Mouse (Mus musculus) adrenal gland, postnatal 14 days (tissue): Measurements from ENCODE around the gene Tmed1. TPM values are rescaled to one million over a fixed set of nuclear protein-coding genes. Genes with fewer than 3 reads are reported as not detected.
A peak's percentile ranks its signal among the peaks of the same experiment; 100 is the strongest.
"Not testable (repeated sequence)": the region's sequence is repeated elsewhere in the genome, so short reads cannot be mapped to it uniquely, and the experiment has no call there.

Experiments
- DNase-seq: peaks from one replicate; pipeline ENCODE4 v3.0.0; 2021; ENCODE audit warnings: mixed read lengths
- microRNA-seq, 2 experiments: library from miRNA; unstranded; fragments of <30 nt; microRNA quantifications; one replicate each; pipeline ENCODE4 v1.2.0; 2021
- total RNA-seq: library from RNA; stranded (reverse); gene quantifications from 2 replicates; pipeline ENCODE4 v1.2.3, GENCODE M21; 2021

Tmed1 gene
- total RNA-seq, 1 experiment from 2014 or later = 26.3 TPM

DNA sequence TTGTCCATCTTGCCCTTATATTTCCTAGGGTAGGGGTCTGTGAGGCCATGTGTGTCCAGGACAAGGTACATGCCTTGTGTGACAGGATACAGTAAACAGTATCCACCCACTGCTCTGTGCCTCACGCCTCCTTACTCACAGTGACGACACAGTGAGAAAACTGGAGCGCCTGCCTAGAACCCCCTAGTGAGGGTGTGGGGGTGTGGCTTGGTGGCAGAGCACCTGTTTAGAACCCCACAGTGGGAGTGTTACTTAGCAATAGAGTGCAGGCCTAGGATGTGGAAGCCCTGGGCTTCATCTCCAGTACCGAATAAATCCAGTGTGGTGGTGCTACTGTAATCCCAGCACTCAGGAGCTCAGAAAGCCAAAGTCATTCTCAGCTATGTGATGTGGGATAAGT lies 37.1 kb downstream of the Tmed1 start:
- DNase-seq = no peak

DNA sequence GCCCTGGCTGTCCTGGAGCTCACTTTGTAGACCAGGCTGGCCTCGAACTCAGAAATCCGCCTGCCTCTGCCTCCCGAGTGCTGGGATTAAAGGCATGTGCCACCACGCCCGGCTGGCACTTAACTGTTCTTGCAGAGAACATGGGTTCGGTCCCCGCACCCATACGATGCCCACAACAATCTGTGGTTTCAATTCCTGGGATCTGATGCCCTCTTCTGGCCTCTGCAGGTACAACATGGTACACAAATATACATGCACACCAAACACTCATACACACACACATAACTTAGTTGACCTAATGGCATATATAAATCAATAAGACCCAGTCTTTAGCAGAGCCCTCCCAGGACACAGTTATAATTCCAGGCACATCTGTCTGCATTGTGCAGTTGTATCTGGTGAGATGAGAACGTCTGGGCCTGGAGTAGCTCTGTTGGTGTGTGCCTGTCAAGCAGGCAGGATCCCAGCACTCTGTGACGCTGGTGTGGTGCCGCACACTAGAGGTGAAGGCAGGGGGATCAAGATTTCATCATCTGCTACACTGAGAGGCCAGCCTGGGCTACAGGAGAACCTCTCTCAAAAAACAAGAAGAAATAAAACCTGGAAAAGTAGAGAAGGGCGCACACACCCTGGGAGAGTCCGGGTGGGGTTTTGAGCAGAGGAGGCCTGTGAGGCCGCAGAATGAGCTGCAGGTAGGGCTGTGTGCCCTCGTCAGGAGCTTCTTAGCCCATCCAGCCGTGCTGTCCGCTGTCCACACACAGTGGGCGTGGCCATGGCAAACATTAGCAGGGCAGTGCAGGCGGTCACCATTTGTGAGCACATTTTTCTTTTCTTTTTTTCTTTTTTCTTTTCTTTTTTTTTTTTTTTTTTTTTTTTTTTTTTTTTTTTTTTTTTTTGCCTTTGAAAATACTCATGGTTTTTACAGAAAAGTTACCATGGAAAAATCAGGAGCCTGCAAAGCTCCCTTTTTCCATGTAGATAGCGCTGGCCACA lies 40.7 kb downstream of the Tmed1 start:
- DNase-seq = peak; percentile 72

GRCm38 (mm10) chr9:21464565-21464928 lies 45.5 kb downstream of the Tmed1 start:
- not testable (repeated sequence) for DNase-seq

DNA sequence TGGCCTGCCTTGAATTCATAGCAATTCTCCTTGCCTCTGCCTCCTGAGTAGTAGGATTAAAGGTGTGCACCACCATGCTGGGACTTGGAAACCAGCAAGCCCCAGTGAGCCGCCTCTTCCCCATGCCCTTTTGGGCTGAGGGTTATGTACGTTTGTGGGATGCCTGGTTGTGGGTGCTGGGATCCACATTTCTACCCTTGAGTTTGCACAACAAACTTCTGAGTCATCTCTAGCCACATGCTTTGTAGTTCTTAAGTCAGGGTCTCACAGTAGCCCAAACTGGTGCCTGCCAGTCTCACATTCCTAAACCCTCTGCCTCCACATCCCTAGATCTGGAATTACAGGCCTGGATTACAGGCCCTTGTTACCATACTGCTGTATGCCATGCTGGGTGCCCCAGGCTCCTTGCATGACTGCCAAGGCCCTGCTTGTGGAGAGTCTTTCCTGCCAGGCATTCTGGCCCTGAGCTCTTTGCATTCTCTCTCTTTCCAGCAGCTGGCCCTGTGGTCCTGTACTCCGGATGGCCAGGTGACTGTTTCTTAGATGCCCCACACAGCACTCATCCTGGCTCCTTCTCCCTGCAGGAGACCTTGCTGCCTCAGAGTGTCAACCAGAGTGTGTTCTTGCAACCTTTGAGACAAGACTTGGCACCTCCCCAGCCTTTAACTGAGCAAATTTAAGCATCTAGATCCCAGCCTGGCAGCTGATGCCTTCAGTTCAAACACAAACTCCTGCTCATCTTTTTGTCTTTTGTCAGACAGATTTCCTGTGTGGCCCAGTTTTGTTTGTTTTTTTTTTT lies 46.1 kb downstream of the Tmed1 start:
- peak; percentile 33 for DNase-seq

- peak; percentile 89 for DNase-seq
Observed at GRCm38 (mm10) chr9:21463138-21463590, 46.9 kb downstream of the Tmed1 start.

- no peak for DNase-seq
Observed at GRCm38 (mm10) chr9:21460400-21460940, 49.6 kb downstream of the Tmed1 start.

DNA sequence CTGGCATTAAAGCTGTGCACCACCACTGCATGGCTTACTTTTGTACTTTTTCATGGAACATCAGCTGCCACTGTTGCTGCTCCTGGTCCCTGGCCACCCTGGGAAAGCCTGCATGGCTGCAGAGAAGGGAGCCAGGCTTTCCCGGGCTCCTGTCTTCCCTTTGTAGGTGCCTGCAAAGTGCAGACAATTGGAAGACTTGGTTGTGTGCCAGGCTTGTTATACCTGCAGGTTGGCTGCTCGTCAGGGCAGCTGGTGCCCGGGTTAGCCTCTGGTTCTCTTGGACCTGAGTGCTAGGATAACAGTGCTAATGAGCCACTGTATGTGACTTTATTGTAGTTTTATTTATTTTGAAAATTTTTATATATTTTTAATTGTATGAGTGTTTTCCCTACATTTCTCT lies 51.2 kb downstream of the Tmed1 start:
- DNase-seq = no peak

Small RNA genes lying within 50 kb of the gene (microRNA-seq; reads per million reads assigned to microRNA genes)
- gene Mir199a-1 = 0 to 0.43 reads per million in 2 experiments

Other genes with a start within 250 kb of the Tmed1 start
- 45.9 and 46.9 TPM in 2 replicates for gene Atg4d, start 245.0 kb downstream of the Tmed1 start, total RNA-seq
- gene Kri1, start 222.3 kb downstream of the Tmed1 start, total RNA-seq = 27.2 and 36.8 TPM in 2 replicates
- 17.9 and 22.5 TPM in 2 replicates for gene Cdkn2d, start 218.8 kb downstream of the Tmed1 start, total RNA-seq
- not detected in 2 replicates for gene Ap1m2, start 197.9 kb downstream of the Tmed1 start, total RNA-seq
- 40.4 and 56.5 TPM in 2 replicates for gene Slc44a2, start 189.6 kb downstream of the Tmed1 start, total RNA-seq
- gene Ilf3, start 142.4 kb downstream of the Tmed1 start, total RNA-seq = 55.3 and 64.4 TPM in 2 replicates
- 13.9 and 20.8 TPM in 2 replicates for gene Qtrt1, start 98.4 kb downstream of the Tmed1 start, total RNA-seq
- gene Dnm2, start 85.3 kb downstream of the Tmed1 start, total RNA-seq = 93.2 and 101 TPM in 2 replicates
- 2.4 and 8.7 TPM in 2 replicates for gene AB124611, start 15.9 kb upstream of the Tmed1 start, total RNA-seq
- 47.1 and 62.2 TPM in 2 replicates for gene Carm1, start 36.6 kb upstream of the Tmed1 start, total RNA-seq
- 48.2 and 49.5 TPM in 2 replicates for gene Timm29, start 82.5 kb upstream of the Tmed1 start, total RNA-seq
- 22.6 and 23.2 TPM in 2 replicates for gene Yipf2, start 82.6 kb upstream of the Tmed1 start, total RNA-seq
- gene Smarca4, start 105.9 kb upstream of the Tmed1 start, total RNA-seq = 70.8 and 71.0 TPM in 2 replicates
- gene Ldlr, start 213.2 kb upstream of the Tmed1 start, total RNA-seq = 42.6 and 60.4 TPM in 2 replicates